Mouse (Mus musculus) small intestine, adult 2 months (tissue): ENCODE measurements around the gene Mlh1.

Experiments
- CTCF ChIP-seq: fragments of 200-500 bp; IDR thresholded peaks from 2 replicates; pipeline ENCODE4 v1.5.1; 2012; ENCODE audit warnings: low read depth, mild to moderate bottlenecking, control low read depth, inconsistent platforms, low read length, moderate library complexity, mixed read lengths; ENCODE audit not compliant: insufficient replicate concordance, insufficient read length; ENCODE audit errors: extremely low read depth
- POLR2A ChIP-seq: fragments of 200-500 bp; IDR thresholded peaks from 2 replicates; pipeline ENCODE4 v1.6.1; 2012; ENCODE audit warnings: low read depth, mild to moderate bottlenecking, control low read depth, inconsistent platforms, low read length, moderate library complexity

DNA sequence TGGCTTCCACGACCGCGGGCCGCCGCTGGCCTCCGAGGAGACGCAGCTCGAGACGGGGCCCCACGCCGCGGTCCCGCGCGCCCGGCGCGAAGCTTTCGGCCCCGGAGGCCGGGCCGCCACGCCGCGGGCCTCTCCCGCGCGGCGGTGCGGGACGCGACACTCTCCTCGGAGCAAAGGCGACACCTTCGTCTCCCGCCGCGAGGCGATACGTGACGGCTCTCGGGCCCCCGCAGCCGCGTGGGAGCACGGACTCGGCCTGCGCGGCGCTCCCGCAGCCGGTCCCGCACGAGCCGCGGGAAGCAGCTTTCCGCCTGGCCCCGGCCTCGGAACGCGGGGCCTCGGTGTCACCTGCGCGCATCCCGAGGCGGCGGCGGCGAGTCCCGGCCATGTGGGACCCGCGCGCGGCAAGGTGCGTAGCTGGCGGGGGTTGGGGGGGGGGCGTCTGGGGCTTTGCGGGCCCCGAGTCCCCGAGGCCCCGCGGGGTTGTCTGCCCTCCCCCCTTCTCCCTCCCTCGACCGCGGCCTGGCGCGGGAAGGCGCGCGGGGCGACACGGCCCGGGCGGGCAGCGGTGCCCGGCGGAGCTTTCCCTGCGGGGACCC lies 40.4 kb upstream of the Mlh1 start:
- TF ChIP-seq POLR2A (no peak), CTCF (no peak)
